Mouse (Mus musculus): Measurements from ENCODE around the gene Acin1. TPM values are rescaled to one million over a fixed set of nuclear protein-coding genes. Genes with fewer than 3 reads are reported as not detected.
A peak's percentile ranks its signal among the peaks of the same experiment; 100 is the strongest.

Gene Acin1
- polyA plus RNA-seq, 1 experiment from 2014 or later, result 120 TPM

GRCm38 (mm10) chr14:54646898-54647636 is 39.7 kb downstream of the Acin1 start:
- H3K9me3 ChIP-seq (ENCODE audit: low read length), result no peaks in the 10 kb centered on the region
- no peak overlapping the region for H3K4me3 ChIP-seq (ENCODE audit: low read length)
- peaks cover 92% of the 10 kb centered on the region for H3K36me3 ChIP-seq (ENCODE audit: insufficient read depth, low read length)
- no peak overlapping the region for H3K27ac ChIP-seq (ENCODE audit: low read length)
- no peaks in the 10 kb centered on the region for H3K27me3 ChIP-seq (ENCODE audit: insufficient read depth, low read length)
- 90% methylated on average over 8 of the region's 8 CpGs for WGBS
- peaks cover 21% of the 10 kb centered on the region for H3K4me1 ChIP-seq (ENCODE audit: insufficient read depth, low read length)
- no peak overlapping the region for H3K9ac ChIP-seq (replicated peaks; ENCODE audit: low read length)
- no peak overlapping the region for H3K4me2 ChIP-seq (replicated peaks; ENCODE audit: low read depth, low read length)
- ATAC-seq (ENCODE audit: low FRiP score, low TSS enrichment), result no peak

DNA sequence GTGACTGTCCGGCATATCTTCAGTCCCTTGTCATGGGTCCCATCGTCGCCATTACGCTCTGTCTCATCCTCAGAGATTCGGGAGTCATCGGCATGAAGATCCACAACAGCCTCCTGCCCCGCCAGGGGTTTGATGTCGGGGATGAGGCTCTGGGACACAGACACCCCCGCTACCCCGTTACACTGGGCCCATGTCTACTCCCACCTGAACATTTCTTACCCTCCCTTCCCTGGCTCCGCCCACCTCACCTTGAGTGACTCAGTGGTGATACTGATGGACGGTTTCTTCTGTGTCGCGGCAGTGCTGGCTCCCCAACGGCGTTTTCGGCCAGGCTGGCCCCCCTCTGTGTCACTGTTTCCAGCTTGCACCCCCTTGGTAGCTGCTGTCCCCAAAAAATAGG is 40.3 kb downstream of the Acin1 start:
- H3K4me3 ChIP-seq (ENCODE audit: low read length), result no peak overlapping the region
- peaks cover 87% of the 10 kb centered on the region for H3K36me3 ChIP-seq (ENCODE audit: insufficient read depth, low read length)
- no peak overlapping the region for H3K9ac ChIP-seq (replicated peaks; ENCODE audit: low read length)
- no peak overlapping the region for H3K4me2 ChIP-seq (replicated peaks; ENCODE audit: low read depth, low read length)
- H3K9me3 ChIP-seq (ENCODE audit: low read length), result no peaks in the 10 kb centered on the region
- no peak overlapping the region for H3K27ac ChIP-seq (ENCODE audit: low read length)
- peaks cover 14% of the 10 kb centered on the region; the same call in 1 of the 2 replicates for H3K4me1 ChIP-seq (ENCODE audit: insufficient read depth, low read length)
- 96% methylated on average over 17 of the region's 17 CpGs for WGBS
- no peaks in the 10 kb centered on the region for H3K27me3 ChIP-seq (ENCODE audit: insufficient read depth, low read length)
- no peak for ATAC-seq (ENCODE audit: low FRiP score, low TSS enrichment)

GRCm38 (mm10) chr14:54644294-54644693 is 42.4 kb downstream of the Acin1 start:
- ATAC-seq (ENCODE audit: low FRiP score, low TSS enrichment), result no peak
- peaks cover 68% of the 10 kb centered on the region for H3K36me3 ChIP-seq (ENCODE audit: insufficient read depth, low read length)
- WGBS, result 87% methylated on average over 9 of the region's 9 CpGs

GRCm38 (mm10) chr14:54643011-54643410 is 43.7 kb downstream of the Acin1 start:
- ATAC-seq (ENCODE audit: low FRiP score, low TSS enrichment), result no peak

More at GRCm38 (mm10) chr14:54644294-54644693, 42.4 kb downstream of the Acin1 start:
- no peak overlapping the region for H3K27ac ChIP-seq (ENCODE audit: low read length)
- H3K4me2 ChIP-seq (replicated peaks; ENCODE audit: low read depth, low read length), result no peak overlapping the region
- H3K27me3 ChIP-seq (ENCODE audit: insufficient read depth, low read length), result no peaks in the 10 kb centered on the region
- no peak overlapping the region for H3K9ac ChIP-seq (replicated peaks; ENCODE audit: low read length)
- H3K4me3 ChIP-seq (ENCODE audit: low read length), result no peak overlapping the region
- H3K4me1 ChIP-seq (ENCODE audit: insufficient read depth, low read length), result peaks cover 17% of the 10 kb centered on the region
- H3K9me3 ChIP-seq (ENCODE audit: low read length), result no peaks in the 10 kb centered on the region

GRCm38 (mm10) chr14:54642224-54642944 is 44.3 kb downstream of the Acin1 start:
- peaks cover 55% of the 10 kb centered on the region for H3K36me3 ChIP-seq (ENCODE audit: insufficient read depth, low read length)

More at GRCm38 (mm10) chr14:54643011-54643410, 43.7 kb downstream of the Acin1 start:
- no peak overlapping the region for H3K4me2 ChIP-seq (replicated peaks; ENCODE audit: low read depth, low read length)
- H3K27me3 ChIP-seq (ENCODE audit: insufficient read depth, low read length), result no peaks in the 10 kb centered on the region
- WGBS, result 85% methylated on average over 2 of the region's 2 CpGs
- H3K9ac ChIP-seq (replicated peaks; ENCODE audit: low read length), result no peak overlapping the region
- no peak overlapping the region for H3K4me3 ChIP-seq (ENCODE audit: low read length)
- H3K36me3 ChIP-seq (ENCODE audit: insufficient read depth, low read length), result peaks cover 61% of the 10 kb centered on the region
- H3K9me3 ChIP-seq (ENCODE audit: low read length), result no peaks in the 10 kb centered on the region
- no peak overlapping the region for H3K27ac ChIP-seq (ENCODE audit: low read length)
- H3K4me1 ChIP-seq (ENCODE audit: insufficient read depth, low read length), result peaks cover 15% of the 10 kb centered on the region

GRCm38 (mm10) chr14:54641305-54641969 is 45.3 kb downstream of the Acin1 start, which contains the start of gene Cdh24:
TSS of gene Cdh24 (minus strand) at chr14:54641364.
- Histone ChIP-seq H3K9ac (replicated peaks; ENCODE audit: low read length) (peak within 1 kb of the TSS; percentile 68), H3K4me2 (replicated peaks; ENCODE audit: low read depth, low read length) (peak within 1 kb of the TSS; percentile 94), H3K4me1 (ENCODE audit: insufficient read depth, low read length) (peaks cover 15% of the 10 kb centered on the region), H3K36me3 (ENCODE audit: insufficient read depth, low read length) (peaks cover 53% of the 10 kb centered on the region), H3K9me3 (ENCODE audit: low read length) (no peaks in the 10 kb centered on the region), H3K4me3 (ENCODE audit: low read length) (peak within 1 kb of the TSS; percentile 60), H3K27ac (ENCODE audit: low read length) (peak within 1 kb of the TSS; percentile 78), H3K27me3 (ENCODE audit: insufficient read depth, low read length) (no peaks in the 10 kb centered on the region)
- whole genome bisulfite sequencing, result under 1% methylated on average over 37 of the region's 52 CpGs
- ATAC-seq (ENCODE audit: low FRiP score, low TSS enrichment), result peak; percentile 94

More at GRCm38 (mm10) chr14:54642224-54642944, 44.3 kb downstream of the Acin1 start:
- Histone ChIP-seq H3K27ac (ENCODE audit: low read length) (no peak overlapping the region), H3K9ac (replicated peaks; ENCODE audit: low read length) (no peak overlapping the region), H3K9me3 (ENCODE audit: low read length) (no peaks in the 10 kb centered on the region), H3K4me1 (ENCODE audit: insufficient read depth, low read length) (peaks cover 15% of the 10 kb centered on the region), H3K4me3 (ENCODE audit: low read length) (no peak overlapping the region), H3K4me2 (replicated peaks; ENCODE audit: low read depth, low read length) (no peak overlapping the region), H3K27me3 (ENCODE audit: insufficient read depth, low read length) (no peaks in the 10 kb centered on the region)
- WGBS, result 79% methylated on average over 25 of the region's 25 CpGs
- no peak for ATAC-seq (ENCODE audit: low FRiP score, low TSS enrichment)

- Histone ChIP-seq H3K4me2 (replicated peaks; ENCODE audit: low read depth, low read length) (peak within 1 kb of the TSS; percentile 94), H3K4me1 (ENCODE audit: insufficient read depth, low read length) (peaks cover 15% of the 10 kb centered on the region), H3K27ac (ENCODE audit: low read length) (peak within 1 kb of the TSS; percentile 78), H3K9ac (replicated peaks; ENCODE audit: low read length) (peak within 1 kb of the TSS; percentile 68), H3K27me3 (ENCODE audit: insufficient read depth, low read length) (no peaks in the 10 kb centered on the region), H3K9me3 (ENCODE audit: low read length) (no peaks in the 10 kb centered on the region), H3K36me3 (ENCODE audit: insufficient read depth, low read length) (peaks cover 53% of the 10 kb centered on the region), H3K4me3 (ENCODE audit: low read length) (peak within 1 kb of the TSS; percentile 60)
- no peak; the same call in 1 of the 2 replicates for ATAC-seq (ENCODE audit: low FRiP score, low TSS enrichment)
- WGBS, result under 1% methylated on average over 17 of the region's 28 CpGs
These were observed 45.8 kb downstream of the Acin1 start, which contains the start of gene Gm17606 for GRCm38 (mm10) chr14:54640946-54641304. TSS of gene Gm17606 (plus strand) at chr14:54640952.

DNA sequence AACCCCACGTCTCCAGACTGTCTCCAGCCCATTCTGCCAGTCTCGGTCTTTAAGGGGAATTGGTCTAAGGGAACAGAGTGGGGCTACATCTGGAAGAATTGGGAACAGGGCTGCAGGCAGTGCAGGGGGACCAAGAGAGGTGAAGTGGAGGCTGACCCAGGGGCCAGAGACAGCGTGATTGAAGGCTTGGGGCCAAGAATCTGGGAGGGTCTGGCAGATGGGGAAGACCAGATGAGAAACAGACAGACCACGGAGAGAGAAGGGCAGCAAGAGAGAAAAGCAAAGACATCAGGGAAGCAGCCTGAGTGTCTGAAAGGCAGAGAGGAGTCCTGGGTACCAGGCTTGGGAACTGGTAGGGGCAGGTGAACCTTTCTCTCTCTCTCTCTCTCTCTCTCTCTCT is 46.6 kb downstream of the Acin1 start:
- peaks cover 47% of the 10 kb centered on the region for H3K36me3 ChIP-seq (ENCODE audit: insufficient read depth, low read length)

GRCm38 (mm10) chr14:54638210-54638609 is 48.5 kb downstream of the Acin1 start:
- no peaks in the 10 kb centered on the region for H3K9me3 ChIP-seq (ENCODE audit: low read length)
- peaks cover 38% of the 10 kb centered on the region for H3K36me3 ChIP-seq (ENCODE audit: insufficient read depth, low read length)
- no peak overlapping the region for H3K9ac ChIP-seq (replicated peaks; ENCODE audit: low read length)
- H3K27me3 ChIP-seq (ENCODE audit: insufficient read depth, low read length), result no peaks in the 10 kb centered on the region
- no peak overlapping the region for H3K4me3 ChIP-seq (ENCODE audit: low read length)
- no peak overlapping the region for H3K27ac ChIP-seq (ENCODE audit: low read length)
- WGBS, result 80% methylated on average over 5 of the region's 5 CpGs
- ATAC-seq (ENCODE audit: low FRiP score, low TSS enrichment), result no peak
- no peak overlapping the region for H3K4me2 ChIP-seq (replicated peaks; ENCODE audit: low read depth, low read length)
- H3K4me1 ChIP-seq (ENCODE audit: insufficient read depth, low read length), result peaks cover 15% of the 10 kb centered on the region

More for the DNA sequence above, 46.6 kb downstream of the Acin1 start:
- peaks cover 15% of the 10 kb centered on the region for H3K4me1 ChIP-seq (ENCODE audit: insufficient read depth, low read length)
- H3K9ac ChIP-seq (replicated peaks; ENCODE audit: low read length), result peak overlapping the region; percentile 68; the same call in 1 of the 2 replicates
- H3K4me3 ChIP-seq (ENCODE audit: low read length), result peak overlapping the region; percentile 60; the same call in 1 of the 2 replicates
- WGBS, result 14% methylated on average over 4 of the region's 4 CpGs
- no peaks in the 10 kb centered on the region for H3K27me3 ChIP-seq (ENCODE audit: insufficient read depth, low read length)
- no peaks in the 10 kb centered on the region for H3K9me3 ChIP-seq (ENCODE audit: low read length)
- ATAC-seq (ENCODE audit: low FRiP score, low TSS enrichment), result no peak
- peak overlapping the region; percentile 94 for H3K4me2 ChIP-seq (replicated peaks; ENCODE audit: low read depth, low read length)
- H3K27ac ChIP-seq (ENCODE audit: low read length), result no peak overlapping the region

Data from kidney, embryonic 16.5 days (tissue).